Mouse (Mus musculus) liver, embryonic 14.5 days (tissue): Measurements from ENCODE around the gene Fbxo33.

ENCODE experiments used
- CTCF ChIP-seq: IDR thresholded peaks from 2 replicates; pipeline ENCODE4 v1.5.1; 2016; ENCODE audit warnings: antibody characterized with exemption, low read depth, control low read depth
- EP300 ChIP-seq: IDR thresholded peaks from 2 replicates; pipeline ENCODE4 v1.6.1; 2016; ENCODE audit warnings: antibody characterized with exemption, low read depth

DNA sequence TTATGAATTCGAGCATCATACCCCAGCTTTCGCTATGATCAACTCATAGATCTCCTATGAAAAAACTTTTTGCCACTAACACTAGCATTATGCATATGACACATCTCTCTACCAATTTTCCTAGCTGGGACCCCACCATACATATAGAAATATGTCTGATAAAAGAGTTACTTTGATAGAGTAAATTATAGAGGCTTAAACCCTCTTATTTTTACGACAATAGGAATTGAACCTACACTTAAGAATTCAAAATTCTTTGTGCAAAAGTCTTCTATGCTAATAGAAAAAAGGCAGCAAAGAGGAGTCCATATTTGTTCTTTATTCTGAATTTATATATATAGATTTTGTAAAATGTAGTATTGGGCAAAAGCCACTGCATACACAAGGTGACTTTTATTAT lies 43.3 kb upstream of the Fbxo33 start:
- TF ChIP-seq CTCF: no peak
- TF ChIP-seq EP300: no peak
